Mouse (Mus musculus) large intestine, adult 2 months (tissue): ENCODE measurements around the gene Fxr2. TPM values are rescaled to one million over a fixed set of nuclear protein-coding genes. Genes with fewer than 3 reads are reported as not detected.

Experiments used
- DNase-seq: peaks from one replicate; pipeline ENCODE4 v3.0.0-alpha.2; 2012; ENCODE audit warnings: low read depth, low spot score
- WGBS: fragments of 180-500 bp; shearing (Covaris S2); methylation state at CpG from one replicate; pipeline ENCODE4 v1.1.7; 2018; 5-methylcytosine and 5-hydroxymethylcytosine counted together
- polyA plus RNA-seq: library from polyadenylated mRNA; depleted of rRNA; stranded (reverse); fragments of >200 nt; gene quantifications from 2 replicates; pipeline ENCODE4 v1.2.3, GENCODE M21; 2012

The Fxr2 gene
- polyA plus RNA-seq, 1 experiment: 29.6 TPM

- 88% methylated on average over 30 of the region's 30 CpGs for WGBS
- DNase-seq: no peak
Observed at GRCm38 (mm10) chr11:69680136-69680855, 47.5 kb downstream of the Fxr2 start.

GRCm38 (mm10) chr11:69681314-69682208 is 48.8 kb downstream of the Fxr2 start, which contains the start of gene Senp3:
Senp3 (minus strand) TSS chr11:69682084.
- under 1% methylated on average over 80 of the region's 80 CpGs for WGBS

DNA sequence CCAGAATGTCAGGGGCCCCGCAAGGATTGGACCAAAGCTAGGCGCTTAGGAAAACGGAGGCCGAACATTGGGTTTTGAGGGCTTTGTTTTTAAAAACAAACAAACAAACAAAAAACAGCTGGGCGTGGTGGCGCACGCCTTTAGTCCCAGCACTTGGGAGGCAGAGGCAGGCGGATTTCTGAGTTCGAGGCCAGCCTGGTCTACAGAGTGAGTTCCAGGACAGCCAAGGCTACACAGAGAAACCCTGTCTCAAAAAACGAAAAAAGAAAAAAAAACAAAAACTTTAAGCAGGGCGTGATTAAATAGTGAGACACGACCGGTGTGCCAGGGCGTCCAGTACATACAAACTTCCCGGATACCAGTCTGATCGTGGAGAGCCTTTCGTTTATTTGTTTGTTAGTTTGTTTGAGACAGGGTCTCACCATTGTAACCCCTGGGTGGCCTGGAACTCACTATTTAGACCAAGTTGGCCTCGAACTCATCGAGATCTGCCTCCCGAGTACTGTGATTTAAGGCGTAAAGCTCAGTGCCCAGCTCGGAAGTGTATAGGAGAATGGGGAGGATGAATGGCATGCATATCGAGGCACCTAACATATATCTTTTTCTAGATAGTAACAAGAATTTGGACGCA is 49.5 kb downstream of the Fxr2 start:
- 15% methylated on average over 24 of the region's 24 CpGs for WGBS
- DNase-seq: no peak

More at GRCm38 (mm10) chr11:69681314-69682208, 48.8 kb downstream of the Fxr2 start, which contains the start of gene Senp3:
- peak; percentile 80 for DNase-seq

GRCm38 (mm10) chr11:69682840-69683533 is 50.2 kb downstream of the Fxr2 start:
- peak; percentile 75 for DNase-seq
- WGBS: 18% methylated on average over 12 of the region's 12 CpGs

- no peak for DNase-seq
- 32% methylated on average over 7 of the region's 7 CpGs for WGBS
Observed at GRCm38 (mm10) chr11:69683576-69683975, 50.8 kb downstream of the Fxr2 start.

- no peak for DNase-seq
- WGBS: 31% methylated on average over 12 of the region's 12 CpGs
Observed at GRCm38 (mm10) chr11:69684128-69684745, 51.4 kb downstream of the Fxr2 start.

DNA sequence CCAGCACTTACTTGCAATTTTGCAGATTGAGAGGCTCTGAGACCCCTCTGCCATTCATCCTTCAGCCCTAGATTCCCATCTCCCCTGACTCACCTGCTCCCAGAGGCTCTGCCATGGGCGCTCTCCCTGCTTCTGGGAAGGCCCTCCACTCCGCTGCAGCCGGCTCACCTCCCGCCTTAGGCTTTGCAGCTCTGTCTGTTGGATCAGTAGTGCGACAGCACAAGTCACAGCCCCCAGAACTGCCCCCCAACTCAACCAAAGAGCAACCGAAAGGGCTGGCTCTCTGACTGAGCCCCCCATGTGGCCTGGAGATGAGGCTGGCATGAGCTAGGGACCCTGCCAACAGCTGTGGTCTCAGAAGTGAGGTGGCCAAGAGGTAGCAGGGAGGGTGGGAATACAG is 52.1 kb downstream of the Fxr2 start:
- DNase-seq: no peak
- WGBS: 40% methylated on average over 6 of the region's 6 CpGs

DNA sequence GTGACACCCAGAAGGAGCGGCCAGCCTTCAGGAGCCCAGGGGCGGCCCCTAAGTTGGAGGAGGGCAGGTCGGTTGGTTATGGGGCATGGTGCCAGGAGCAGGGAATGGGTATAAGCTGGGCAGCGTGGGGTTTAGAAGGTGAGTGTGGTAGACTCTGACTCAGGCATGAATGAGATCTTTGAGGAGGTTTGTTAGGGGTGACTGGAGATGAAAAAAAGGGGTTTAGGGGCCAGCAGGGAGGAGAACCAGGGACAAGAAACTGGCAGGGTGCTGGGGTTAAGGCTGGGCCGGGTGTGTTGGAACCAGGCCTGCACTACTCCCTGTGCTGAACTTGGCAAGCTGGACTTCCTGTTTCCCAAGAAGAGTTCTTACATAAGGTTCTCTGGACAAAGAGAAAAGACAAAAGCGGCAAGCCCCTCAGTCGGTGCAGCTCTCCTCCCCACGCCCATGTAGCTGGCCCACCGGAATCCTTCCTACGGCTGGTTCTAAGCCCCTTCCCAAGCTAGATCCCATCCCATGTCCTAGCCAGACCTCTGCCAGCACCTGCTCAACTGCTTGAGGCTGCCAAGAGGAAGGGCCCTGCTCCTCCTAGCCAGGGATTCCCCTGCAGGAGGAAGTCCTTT is 52.8 kb downstream of the Fxr2 start, which contains the start of gene Tnfsf13:
Tnfsf13 (minus strand) TSS at position 259 of the 623 bp plus-strand sequence.
- peak; percentile 62 for DNase-seq

GRCm38 (mm10) chr11:69686377-69686776 is 53.6 kb downstream of the Fxr2 start:
- 6% methylated on average over 4 of the region's 4 CpGs for WGBS
- peak; percentile 73 for DNase-seq

More for the DNA sequence above, 52.8 kb downstream of the Fxr2 start, which contains the start of gene Tnfsf13:
- whole genome bisulfite sequencing: 12% methylated on average over 10 of the region's 10 CpGs

- DNase-seq: no peak
- WGBS: 26% methylated on average over 5 of the region's 5 CpGs
Observed at GRCm38 (mm10) chr11:69687061-69687460, 54.3 kb downstream of the Fxr2 start.

DNA sequence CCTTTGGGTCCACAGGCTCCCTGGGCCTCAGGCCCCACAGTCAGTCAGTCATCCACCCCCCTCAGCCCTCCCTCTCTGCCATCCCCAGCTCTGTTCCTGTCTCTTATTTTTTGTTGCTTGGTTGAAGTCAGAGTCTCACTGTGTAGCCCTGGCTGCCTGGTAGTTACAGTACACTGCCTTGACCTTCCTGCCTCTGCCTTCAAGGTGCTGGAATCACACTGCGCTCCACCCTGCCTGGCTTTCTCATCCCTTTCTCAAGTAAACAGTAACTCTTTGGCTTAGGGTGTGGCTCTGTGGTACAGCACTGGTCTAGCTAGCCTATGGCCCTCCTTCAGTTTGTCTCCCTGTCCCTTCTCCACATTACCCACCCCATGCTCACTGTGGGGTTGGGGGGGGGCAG is 57.1 kb downstream of the Fxr2 start:
- DNase-seq: no peak
- 53% methylated on average over 1 of the region's 1 CpGs for WGBS

- WGBS: 62% methylated on average over 9 of the region's 9 CpGs
Observed at GRCm38 (mm10) chr11:69692196-69692811, 59.5 kb downstream of the Fxr2 start.

GRCm38 (mm10) chr11:69692863-69693262 is 60.1 kb downstream of the Fxr2 start:
- WGBS: 34% methylated on average over 6 of the region's 6 CpGs
- DNase-seq: no peak

More at GRCm38 (mm10) chr11:69692196-69692811, 59.5 kb downstream of the Fxr2 start:
- DNase-seq: no peak

DNA sequence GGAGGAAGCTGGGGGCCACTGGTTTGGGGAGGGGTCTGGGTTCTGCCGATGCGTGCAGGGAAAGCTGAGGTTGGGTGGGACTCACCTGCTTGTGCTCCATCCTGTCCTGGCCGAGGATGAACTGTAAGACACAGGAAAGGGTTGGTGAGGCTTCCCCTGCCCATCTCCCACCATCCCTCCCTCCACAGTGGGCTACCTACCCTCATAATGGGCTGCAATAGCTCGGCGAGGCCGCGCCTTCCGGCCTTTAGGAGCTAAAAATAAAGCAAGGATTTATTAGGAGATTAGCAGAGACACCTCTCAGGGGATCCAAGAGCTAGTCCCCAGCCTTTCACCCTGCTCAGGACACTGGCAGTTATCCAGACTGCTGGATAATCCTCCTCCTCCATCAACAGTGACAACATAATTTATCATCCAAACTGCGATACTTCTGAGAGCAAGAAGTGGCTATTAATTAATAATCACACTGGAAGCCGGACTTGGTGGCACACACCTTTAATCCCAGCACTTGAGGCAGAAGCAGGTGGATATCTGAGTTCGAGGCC is 60.7 kb downstream of the Fxr2 start:
- DNase-seq: no peak
- 72% methylated on average over 11 of the region's 11 CpGs for WGBS

DNA sequence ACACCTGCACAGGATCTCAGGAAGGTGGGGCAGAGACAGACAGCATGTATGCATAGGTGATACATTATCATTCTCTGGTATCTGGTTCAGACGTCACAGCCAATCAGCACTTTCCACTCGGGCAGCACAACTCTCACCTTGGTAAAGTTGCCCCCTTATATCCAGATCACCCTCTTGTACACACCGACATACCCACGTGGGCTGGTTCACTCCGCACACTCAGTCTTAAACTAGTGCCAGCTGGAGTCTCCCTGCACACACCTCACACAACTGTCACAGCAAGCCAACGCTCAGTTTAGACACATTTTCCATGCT is 62.2 kb downstream of the Fxr2 start:
- 37% methylated on average over 6 of the region's 6 CpGs for WGBS
- no peak for DNase-seq

DNA sequence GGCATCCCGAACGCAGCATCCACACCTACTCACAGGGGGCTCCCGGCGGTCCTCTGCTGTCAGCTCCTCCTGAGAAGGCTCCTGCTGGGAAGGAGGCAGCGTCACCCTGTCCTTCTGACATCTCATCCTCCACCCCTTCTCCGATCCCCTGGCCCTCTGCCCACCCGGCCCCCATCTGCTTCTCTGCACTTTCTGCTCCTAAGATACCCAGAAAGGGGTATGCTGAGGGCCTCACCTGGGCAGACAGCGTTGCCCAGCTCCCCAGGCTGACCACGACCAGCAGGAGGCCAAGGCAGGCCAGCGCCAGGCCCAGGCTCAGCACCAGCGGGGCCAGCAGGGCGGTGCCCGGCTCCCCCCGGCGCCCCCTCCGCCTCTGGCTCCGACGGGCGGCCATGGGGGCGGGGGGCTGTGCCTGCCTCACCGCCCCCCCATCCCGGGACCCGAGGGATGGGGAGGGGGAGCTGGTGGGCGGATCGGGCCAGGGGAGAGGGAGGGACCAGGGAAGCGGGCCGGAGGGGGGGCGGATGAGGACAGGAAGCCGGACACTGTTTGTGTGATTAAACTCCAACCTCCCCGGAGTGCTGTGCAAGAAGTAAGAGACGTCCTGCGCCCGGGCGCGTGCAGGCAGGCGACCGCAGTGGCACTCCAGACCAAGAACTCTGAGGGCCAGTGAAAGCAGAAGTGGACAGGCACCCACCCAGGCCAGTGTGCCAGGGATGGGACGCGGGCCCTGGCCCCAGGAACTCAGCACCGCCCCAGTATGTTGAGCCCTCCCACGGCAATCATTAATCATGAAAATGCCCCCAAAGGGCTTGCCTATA is 62.8 kb downstream of the Fxr2 start, which contains the start of the genes Tnfsf12 and Tnfsfm13:
Tnfsf12 (minus strand) TSS at position 489 of the 821 bp plus-strand sequence.
Tnfsfm13 (minus strand) TSS at position 738 of the 821 bp plus-strand sequence.
- WGBS: 20% methylated on average over 41 of the region's 41 CpGs
- no peak for DNase-seq

DNA sequence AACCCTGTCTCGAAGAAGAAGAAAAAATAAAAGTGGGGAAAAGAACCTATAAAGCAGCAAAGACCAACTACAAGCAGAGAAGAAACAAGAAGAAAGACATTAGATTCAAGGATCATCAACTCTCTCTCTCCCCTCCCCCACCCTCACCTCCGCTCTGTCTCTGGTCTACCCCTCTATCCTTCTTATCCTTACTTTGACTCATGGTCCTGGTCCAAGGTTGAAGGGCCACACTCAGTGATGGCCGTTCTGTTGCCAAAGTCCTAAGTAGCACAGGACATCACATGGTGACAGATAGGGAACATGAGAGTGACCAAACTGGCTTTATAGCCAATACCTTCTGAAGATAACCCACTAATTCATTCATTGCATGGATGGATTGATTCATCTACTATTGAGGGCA is 64.6 kb downstream of the Fxr2 start:
- WGBS: 89% methylated on average over 3 of the region's 3 CpGs
- DNase-seq: no peak
